Mouse (Mus musculus): ENCODE measurements around the gene Olfr801.

The Olfr801 gene

GRCm38 (mm10) chr10:129673765-129674164 is at the start of gene Olfr801:
TSS of gene Olfr801 (minus strand) at chr10:129673865.
- no peak for DNase-seq (ENCODE audit: low spot score)

GRCm38 (mm10) chr10:129702910-129703309 is 29.2 kb upstream of the Olfr801 start, which contains the start of gene Olfr804:
TSS of gene Olfr804 (plus strand) at chr10:129703210.
- no peak for DNase-seq (ENCODE audit: low spot score)

GRCm38 (mm10) chr10:129694186-129694585 is 20.5 kb upstream of the Olfr801 start, which contains the start of gene Olfr803:
TSS of gene Olfr803 (minus strand) at chr10:129694286.
- DNase-seq (ENCODE audit: low spot score) = no peak

- DNase-seq (ENCODE audit: low spot score) = no peak
Observed at GRCm38 (mm10) chr10:129688069-129688468, 14.4 kb upstream of the Olfr801 start, which contains the start of gene Olfr802. TSS of gene Olfr802 (minus strand) at chr10:129688169.

- DNase-seq (ENCODE audit: low spot score) = no peak
Observed at GRCm38 (mm10) chr10:129657394-129657793, 16.3 kb downstream of the Olfr801 start, which contains the start of gene Olfr800. TSS of gene Olfr800 (plus strand) at chr10:129657694.

- no peak for DNase-seq (ENCODE audit: low spot score)
Observed at GRCm38 (mm10) chr10:129651763-129652162, 21.9 kb downstream of the Olfr801 start.

GRCm38 (mm10) chr10:129637184-129637583 is 36.5 kb downstream of the Olfr801 start, which contains the start of gene Olfr799:
TSS of gene Olfr799 (plus strand) at chr10:129637484.
- no peak for DNase-seq (ENCODE audit: low spot score)

- DNase-seq (ENCODE audit: low spot score) = no peak
Observed at GRCm38 (mm10) chr10:129627834-129628233, 45.8 kb downstream of the Olfr801 start, which contains the start of gene Olfr798. TSS of gene Olfr798 (minus strand) at chr10:129627934.

GRCm38 (mm10) chr10:129623251-129623650 is 50.4 kb downstream of the Olfr801 start:
- DNase-seq (ENCODE audit: low spot score) = no peak

GRCm38 (mm10) chr10:129621724-129622123 is 51.9 kb downstream of the Olfr801 start:
- DNase-seq (ENCODE audit: low spot score) = no peak
